Mouse (Mus musculus) kidney, adult 2 months (tissue): Measurements from ENCODE around the gene A030014E15Rik.
"Not testable (repeated sequence)": the region's sequence is repeated elsewhere in the genome, so short reads cannot be mapped to it uniquely, and the experiment has no call there.

ENCODE experiments used
- CTCF ChIP-seq: fragments of 200-500 bp; conservative IDR thresholded peaks from 2 replicates; pipeline ENCODE4 v1.5.1; 2011; ENCODE audit warnings: low read depth, mild to moderate bottlenecking, control low read depth, low read length, moderate library complexity, mixed read lengths; ENCODE audit not compliant: insufficient read depth, insufficient read length
- POLR2A ChIP-seq: fragments of 200-500 bp; IDR thresholded peaks from one replicate; pipeline ENCODE4 v1.6.1; 2011; ENCODE audit warnings: low read depth, low read length, control low read depth

- not testable (repeated sequence) for TF ChIP-seq CTCF, POLR2A
Observed at GRCm38 (mm10) chr1:82913434-82913833, 11.3 kb upstream of the A030014E15Rik start.
